Mouse (Mus musculus) kidney, embryonic 14.5 days (tissue): ENCODE results near the gene Tcte3. TPM values are rescaled to one million over a fixed set of nuclear protein-coding genes. Genes with fewer than 3 reads are reported as not detected.
"Not testable (repeated sequence)": the region's sequence is repeated elsewhere in the genome, so short reads cannot be mapped to it uniquely, and the experiment has no call there.

Source experiments
- ATAC-seq: fragments of 200-750 bp; cut with Nextera tagmentation; 2 replicates; pipeline ENCODE4 v1.8.0; 2017; ENCODE audit warnings: moderate number of reproducible peaks, mild to moderate bottlenecking, moderate TSS enrichment, moderate library complexity; ENCODE audit not compliant: low FRiP score, low TSS enrichment
- H3K27ac ChIP-seq: fragments of 300-500 bp; sonication (generic); 2 replicates; pipeline ENCODE4 v1.5.1; 2014; ENCODE audit warnings: low read depth, mild to moderate bottlenecking, low read length, moderate library complexity, mixed read lengths
- H3K27me3 ChIP-seq: fragments of 300-500 bp; sonication (generic); 2 replicates; pipeline ENCODE4 v1.6.1; 2014; ENCODE audit warnings: mild to moderate bottlenecking, low read length; ENCODE audit not compliant: control insufficient read depth, insufficient read depth
- H3K36me3 ChIP-seq: fragments of 300-500 bp; sonication (generic); 2 replicates; pipeline ENCODE4 v1.6.1; 2014; ENCODE audit warnings: low read length, mixed read lengths; ENCODE audit not compliant: control insufficient read depth, insufficient read depth
- H3K4me1 ChIP-seq: fragments of 300-500 bp; sonication (generic); 2 replicates; pipeline ENCODE4 v1.6.1; 2014; ENCODE audit warnings: low read length, mixed read lengths; ENCODE audit not compliant: control insufficient read depth, insufficient read depth
- H3K4me2 ChIP-seq: fragments of 300-500 bp; sonication (generic); replicated peaks from 2 replicates; pipeline ENCODE4 v1.6.1; 2014; ENCODE audit warnings: low read depth, mild to moderate bottlenecking, low read length
- H3K4me3 ChIP-seq: fragments of 300-500 bp; sonication (generic); 2 replicates; pipeline ENCODE4 v1.5.1; 2014; ENCODE audit warnings: mild to moderate bottlenecking, low read length
- H3K9ac ChIP-seq: fragments of 300-500 bp; sonication (generic); 2 replicates; pipeline ENCODE4 v1.6.1; 2014; ENCODE audit warnings: low read depth, mild to moderate bottlenecking, low read length, moderate library complexity
- H3K9me3 ChIP-seq: fragments of 300-500 bp; sonication (generic); 2 replicates; pipeline ENCODE4 v1.6.1; 2016; ENCODE audit warnings: low read length; ENCODE audit not compliant: control insufficient read depth
- WGBS: fragments of 180-500 bp; shearing (Covaris S2); extraction: QIAGEN DNeasy Blood & Tissue Kit; methylation state at CpG from one replicate; pipeline ENCODE4 v1.1.7; 2014; 5-methylcytosine and 5-hydroxymethylcytosine counted together
- polyA plus RNA-seq: library from polyadenylated mRNA; unstranded; fragments of >200 nt; fragmentation: Nextera tagmentation; extraction: Ambion mirVana; gene quantifications from 2 replicates; pipeline ENCODE4 v1.2.1, GENCODE M21; 2014

Gene Tcte3
- not detected in 2 replicates for polyA plus RNA-seq

DNA sequence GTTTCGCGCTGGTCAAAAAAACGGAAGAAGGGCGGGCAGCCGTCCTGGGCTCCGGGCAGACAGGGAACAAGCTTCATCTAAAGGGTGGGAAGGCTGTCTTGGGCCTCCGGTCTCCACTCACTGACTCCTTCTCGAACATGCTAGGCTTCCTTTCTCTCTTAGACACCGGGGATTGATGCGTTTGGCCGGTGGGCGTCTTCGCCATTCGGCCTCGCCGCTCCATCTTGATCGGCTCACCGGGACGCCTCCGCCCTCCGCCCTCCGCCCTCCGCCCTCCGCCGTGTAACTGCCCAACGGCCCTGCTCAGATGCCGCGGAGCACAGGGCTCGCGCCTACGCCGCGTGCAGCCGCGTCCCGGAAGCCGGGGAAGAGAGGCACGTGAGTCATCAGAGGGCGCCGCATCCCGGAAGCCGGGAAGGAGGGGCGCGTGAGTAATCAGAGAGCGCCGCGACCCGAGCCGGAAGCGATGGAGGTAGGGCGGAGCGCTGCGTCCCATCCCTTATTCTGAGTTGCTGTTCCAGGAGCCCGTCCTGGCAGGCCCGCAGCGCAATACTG, at the start of gene Tcte3, which contains the start of the genes Ermard and Gm3448:
Gene Tcte3, minus strand, starts transcription at position 314 of the 555 bp plus-strand sequence.
Gene Ermard, plus strand, starts transcription at position 34 of the 555 bp plus-strand sequence.
Gene Gm3448, minus strand, starts transcription at position 363 of the 555 bp plus-strand sequence.
- not testable (repeated sequence) for H3K4me2 ChIP-seq, H3K9me3 ChIP-seq, H3K9ac ChIP-seq, H3K27me3 ChIP-seq, H3K4me1 ChIP-seq, H3K27ac ChIP-seq, H3K36me3 ChIP-seq, H3K4me3 ChIP-seq
- no CpG with 5 or more reads among the region's 56 CpGs for WGBS
- peak; percentile 99 for ATAC-seq

DNA sequence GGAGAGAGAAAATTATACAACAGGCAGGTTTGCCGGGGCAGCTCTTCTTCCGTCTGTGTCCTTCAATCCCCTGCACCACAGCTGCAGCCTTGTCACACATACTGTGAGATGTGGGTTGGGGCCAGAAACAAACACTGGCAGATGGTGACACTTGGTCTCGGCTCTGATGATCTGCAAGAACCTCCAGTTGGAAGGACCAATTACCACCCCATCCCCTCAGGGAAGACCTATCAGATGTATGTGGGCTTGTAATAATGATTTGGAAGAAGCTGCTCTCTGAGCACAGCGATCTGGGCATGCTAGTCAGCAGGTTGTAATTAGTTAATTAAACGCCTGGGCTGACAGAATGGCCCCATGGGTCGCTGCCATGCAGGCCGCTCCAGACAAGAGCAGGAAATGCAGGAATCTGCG, 47.3 kb upstream of the Tcte3 start:
- Histone ChIP-seq H3K27ac (no peak overlapping the region), H3K27me3 (no peaks in the 10 kb centered on the region), H3K4me2 (no peak overlapping the region), H3K36me3 (no peaks in the 10 kb centered on the region), H3K4me3 (no peak overlapping the region), H3K9ac (no peak overlapping the region), H3K9me3 (no peaks in the 10 kb centered on the region), H3K4me1 (0 out of 2 replicates have a peak, but pooled peaks cover 3% of the 10 kb centered on the region)
- WGBS: 15% methylated on average over 8 of the region's 8 CpGs
- 0 out of 2 replicates have a peak, but pooled peaks have one; percentile 33 for ATAC-seq

DNA sequence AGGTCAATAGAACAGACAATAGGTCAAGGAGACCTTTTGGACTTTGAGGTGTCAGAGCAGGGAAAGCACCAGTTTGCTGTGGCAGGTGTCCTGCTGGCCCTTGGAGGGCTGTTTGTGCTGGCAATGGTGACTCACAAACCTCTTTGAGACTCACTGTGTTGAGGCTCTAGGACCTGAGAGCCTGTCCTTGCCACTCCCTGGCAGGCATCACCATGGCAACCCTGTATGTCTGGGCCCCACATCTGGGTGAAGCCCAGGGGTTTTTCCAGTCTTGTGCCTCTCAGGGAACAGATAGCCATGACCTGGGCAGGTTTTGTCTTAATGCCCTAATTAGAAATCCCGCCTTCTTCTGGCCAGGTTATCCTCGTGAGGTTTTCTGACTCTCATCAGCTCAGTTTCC, 46.9 kb upstream of the Tcte3 start:
- Histone ChIP-seq H3K36me3 (no peaks in the 10 kb centered on the region), H3K27me3 (no peaks in the 10 kb centered on the region), H3K9me3 (no peaks in the 10 kb centered on the region), H3K4me3 (no peak overlapping the region), H3K27ac (no peak overlapping the region), H3K4me2 (no peak overlapping the region), H3K9ac (no peak overlapping the region), H3K4me1 (0 out of 2 replicates have a peak, but pooled peaks cover 3% of the 10 kb centered on the region)
- WGBS: 34% methylated on average over 2 of the region's 2 CpGs
- ATAC-seq: peak; percentile 55; the same call in 1 of the 2 replicates

DNA sequence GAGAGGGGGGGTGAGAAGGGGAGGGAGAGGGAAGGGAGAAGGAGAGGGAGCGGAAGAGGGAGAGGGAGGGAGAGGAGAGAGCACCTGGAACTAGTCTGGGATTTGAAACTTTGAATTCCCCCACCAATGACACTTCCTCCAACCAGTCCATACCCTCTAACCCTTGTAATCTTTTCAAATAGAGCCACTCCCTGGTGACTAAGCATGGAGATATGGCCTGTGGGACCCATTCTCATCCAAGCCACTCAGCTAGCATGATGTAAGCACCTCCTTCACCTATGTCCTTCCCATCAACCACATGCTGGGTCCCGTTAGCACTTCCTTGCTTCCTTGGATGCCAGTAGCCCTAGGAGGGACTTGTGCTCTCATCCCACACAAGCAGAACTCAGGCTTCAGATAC, 43.7 kb upstream of the Tcte3 start:
- Histone ChIP-seq H3K27me3 (no peaks in the 10 kb centered on the region), H3K9ac (no peak overlapping the region), H3K4me1 (0 out of 2 replicates have a peak, but pooled peaks cover 3% of the 10 kb centered on the region), H3K36me3 (no peaks in the 10 kb centered on the region), H3K9me3 (no peaks in the 10 kb centered on the region), H3K4me2 (no peak overlapping the region), H3K4me3 (no peak overlapping the region), H3K27ac (no peak overlapping the region)
- ATAC-seq: no peak
- WGBS: 79% methylated on average over 2 of the region's 2 CpGs

DNA sequence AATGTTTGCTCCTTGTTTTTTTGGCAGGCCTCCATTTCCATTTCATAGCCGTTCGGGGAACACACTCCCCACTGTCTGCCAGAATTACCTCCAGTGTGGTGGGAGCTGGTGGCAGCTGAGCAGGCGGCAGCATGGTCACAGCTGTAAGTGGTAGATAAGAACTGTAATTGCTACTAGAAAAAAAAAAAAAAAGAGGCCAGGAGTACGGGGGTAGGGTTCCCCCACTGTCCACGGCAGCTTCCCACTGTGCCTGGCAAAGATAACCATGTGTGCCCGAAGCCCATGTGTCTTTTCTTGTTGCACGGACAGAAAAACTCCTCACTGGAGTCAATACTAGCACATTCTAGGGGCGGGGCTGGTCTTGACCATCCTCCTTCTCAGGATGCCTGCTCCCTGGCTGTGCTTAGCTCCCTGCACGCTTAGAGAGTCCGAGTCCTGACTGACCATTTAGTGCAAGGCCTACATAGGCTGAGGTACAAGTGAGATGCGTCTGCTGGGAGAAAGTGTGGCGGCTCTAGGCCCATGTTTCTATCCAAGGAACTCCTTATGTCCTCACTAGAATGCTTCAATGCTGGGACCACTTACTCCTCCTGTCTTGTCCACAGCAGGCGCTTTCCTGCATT, 43.0 kb upstream of the Tcte3 start:
- Histone ChIP-seq H3K27ac (no peak overlapping the region), H3K4me3 (no peak overlapping the region), H3K9me3 (no peaks in the 10 kb centered on the region), H3K4me1 (0 out of 2 replicates have a peak, but pooled peaks cover 3% of the 10 kb centered on the region), H3K9ac (no peak overlapping the region), H3K36me3 (no peaks in the 10 kb centered on the region), H3K27me3 (no peaks in the 10 kb centered on the region), H3K4me2 (no peak overlapping the region)
- WGBS: 75% methylated on average over 13 of the region's 13 CpGs
- no peak for ATAC-seq

DNA sequence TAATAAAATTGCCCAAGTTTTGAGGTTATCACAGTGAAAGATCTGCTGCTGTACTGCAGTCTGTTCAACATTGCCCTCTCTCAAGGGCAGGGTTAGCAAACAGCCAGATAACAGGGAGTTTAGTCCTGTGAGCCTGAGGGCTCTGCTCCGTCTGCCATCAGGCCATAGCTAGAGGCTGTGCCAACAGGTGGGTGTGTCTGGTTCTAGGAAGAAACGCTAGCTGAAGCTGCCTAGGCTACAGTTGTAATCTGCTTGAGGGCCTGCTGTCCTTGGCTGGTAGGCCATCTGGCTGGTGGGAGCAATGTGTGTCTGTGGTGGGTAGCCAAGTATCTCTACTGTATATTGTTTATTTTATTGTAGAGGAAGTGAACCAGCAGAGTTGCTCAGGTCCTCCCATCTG, 36.2 kb upstream of the Tcte3 start:
- H3K36me3 ChIP-seq: no peaks in the 10 kb centered on the region
- H3K27me3 ChIP-seq: no peaks in the 10 kb centered on the region
- no peaks in the 10 kb centered on the region for H3K9me3 ChIP-seq
- 30% methylated on average over 2 of the region's 2 CpGs for WGBS
- H3K27ac ChIP-seq: no peak overlapping the region
- no peaks in the 10 kb centered on the region; the same call in 1 of the 2 replicates for H3K4me1 ChIP-seq
- no peak for ATAC-seq
- H3K9ac ChIP-seq: no peak overlapping the region
- H3K4me3 ChIP-seq: no peak overlapping the region
- no peak overlapping the region for H3K4me2 ChIP-seq

DNA sequence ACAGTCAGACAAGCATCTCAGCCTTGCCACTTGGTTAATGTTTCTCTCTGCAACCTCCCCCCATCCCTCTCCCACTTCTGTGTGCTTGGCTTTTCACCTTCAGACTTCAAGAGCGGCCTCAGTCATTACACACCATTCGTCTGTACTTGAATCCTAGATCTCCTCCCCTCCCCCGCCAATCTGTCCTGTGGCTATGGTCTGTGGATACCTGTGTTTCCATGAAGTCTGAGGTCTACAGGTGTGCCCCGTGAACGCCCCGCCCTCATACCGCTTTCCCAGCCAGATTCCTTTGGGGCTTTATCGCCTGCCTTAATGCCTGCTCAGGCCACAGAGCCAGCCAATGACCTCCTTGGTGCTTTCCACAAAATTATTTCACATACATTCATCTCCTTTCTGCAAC, 33.7 kb upstream of the Tcte3 start:
- no peak overlapping the region for H3K9ac ChIP-seq

DNA sequence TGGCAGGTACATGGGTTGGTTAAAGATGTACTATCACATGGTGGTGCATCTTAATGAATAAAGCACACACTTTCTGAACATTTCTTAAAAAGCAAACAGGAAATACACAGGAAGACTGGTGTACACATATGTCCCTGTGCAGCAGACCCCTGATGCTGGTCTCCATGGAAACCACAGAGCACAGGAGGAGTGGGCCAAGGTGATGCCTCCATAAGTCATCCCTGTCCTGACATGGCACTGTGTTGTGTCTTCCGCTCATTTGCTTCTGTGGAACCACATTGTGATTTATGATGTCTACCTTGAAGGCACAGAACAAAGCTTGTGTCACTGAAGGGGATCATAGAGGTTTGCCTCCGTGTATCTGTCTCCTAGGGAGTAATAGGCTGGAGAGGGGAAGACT, 30.9 kb upstream of the Tcte3 start:
- no peak for ATAC-seq

More for the DNA sequence above, 33.7 kb upstream of the Tcte3 start:
- no peaks in the 10 kb centered on the region for H3K27me3 ChIP-seq
- peak; percentile 55; the same call in 1 of the 2 replicates for ATAC-seq
- no peaks in the 10 kb centered on the region; the same call in 1 of the 2 replicates for H3K4me1 ChIP-seq
- 63% methylated on average over 8 of the region's 8 CpGs for WGBS
- H3K9me3 ChIP-seq: no peaks in the 10 kb centered on the region
- H3K4me2 ChIP-seq: no peak overlapping the region
- no peaks in the 10 kb centered on the region for H3K36me3 ChIP-seq
- H3K27ac ChIP-seq: no peak overlapping the region; the same call in 1 of the 2 replicates
- H3K4me3 ChIP-seq: no peak overlapping the region

DNA sequence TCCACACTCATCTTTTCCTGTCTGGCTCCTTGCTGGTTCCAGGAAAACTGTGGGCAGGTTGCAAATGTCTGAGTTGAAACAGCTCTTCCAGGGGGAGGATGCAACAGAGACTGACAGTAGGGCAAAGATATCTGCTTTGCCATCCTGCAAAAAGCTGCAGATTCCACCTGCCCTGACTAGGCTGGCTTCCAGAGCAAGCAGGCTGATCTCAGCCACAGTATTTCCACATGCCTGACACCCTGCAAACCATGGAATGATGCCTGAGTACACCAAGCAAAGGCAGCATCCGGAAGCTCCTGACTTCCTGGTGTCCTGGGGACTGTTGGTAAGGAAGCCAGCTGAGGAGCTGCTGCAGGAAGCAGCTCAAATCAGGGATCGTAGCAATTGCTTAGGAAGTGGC, 27.8 kb upstream of the Tcte3 start:
- H3K4me2 ChIP-seq: no peak overlapping the region
- no peak overlapping the region for H3K4me3 ChIP-seq
- 54% methylated on average over 2 of the region's 2 CpGs for WGBS
- H3K9me3 ChIP-seq: no peaks in the 10 kb centered on the region
- ATAC-seq: no peak
- peaks cover 2% of the 10 kb centered on the region; the same call in 1 of the 2 replicates for H3K36me3 ChIP-seq
- no peaks in the 10 kb centered on the region for H3K27me3 ChIP-seq
- H3K9ac ChIP-seq: no peak overlapping the region
- H3K4me1 ChIP-seq: peaks cover 3% of the 10 kb centered on the region; the same call in 1 of the 2 replicates
- H3K27ac ChIP-seq: no peak overlapping the region

More for the DNA sequence above, 30.9 kb upstream of the Tcte3 start:
- Histone ChIP-seq H3K36me3 (no peaks in the 10 kb centered on the region), H3K9ac (no peak overlapping the region), H3K4me1 (no peaks in the 10 kb centered on the region; the same call in 1 of the 2 replicates), H3K4me2 (no peak overlapping the region), H3K9me3 (no peaks in the 10 kb centered on the region), H3K27ac (no peak overlapping the region), H3K4me3 (no peak overlapping the region), H3K27me3 (no peaks in the 10 kb centered on the region)
- 50% methylated on average over 2 of the region's 2 CpGs for WGBS
